Mouse (Mus musculus): ENCODE measurements at regions not wholly inside any gene's neighbourhood (a gene's known extent, or its start where the extent isn't known, plus 50 kb on each side); places are given as distances from the start of the nearest gene placed in this dataset.

DNA sequence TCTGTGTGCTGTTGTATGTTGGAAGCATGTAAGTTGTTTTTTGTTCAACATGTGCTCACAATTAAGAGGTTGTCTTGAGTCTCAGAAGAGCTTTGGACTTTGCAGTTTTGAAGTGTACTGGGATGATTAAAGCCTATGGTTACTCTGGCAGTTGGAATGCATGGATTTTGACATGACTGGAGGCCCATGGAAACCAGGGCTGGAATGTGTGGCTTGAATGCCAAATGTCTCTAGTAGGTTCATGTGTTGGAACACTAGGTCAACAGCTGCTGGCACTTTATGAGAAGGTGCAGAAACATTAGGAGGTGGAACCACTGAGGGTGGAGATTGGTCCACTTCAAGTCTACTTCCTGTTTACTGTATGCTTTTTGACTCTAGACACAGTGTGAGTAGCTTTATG lies 127.0 kb downstream of the Ttc32 start:
- no peak for TF ChIP-seq TCF3 (IDR thresholded peaks at IDR 0.05; ENCODE audit: insufficient read length, low read depth)
- TF ChIP-seq MYOG (IDR thresholded peaks at IDR 0.05; ENCODE audit: control insufficient read depth in 1 of 3, insufficient read depth in 1 of 3, insufficient read length in 2 of 3, low read depth in 2 of 3) = peak in 1 of 3 experiments; percentile 49
- peak in 2 of 3 experiments; percentile 17 to 55 for TF ChIP-seq MYOD1 (IDR thresholded peaks at IDR 0.05; ENCODE audit: control insufficient read depth in 1 of 3, insufficient read length in 2 of 3, low read depth in 2 of 3)
- no peak overlapping the region for H3K4me3 ChIP-seq
- H3ac ChIP-seq (ENCODE audit: control insufficient read depth, insufficient read length) = no peak overlapping the region
- H3K36me3 ChIP-seq (ENCODE audit: control insufficient read depth, insufficient read depth) = no peaks in the 10 kb centered on the region
- no peak overlapping the region for H3K4me2 ChIP-seq (ENCODE audit: low read depth)
- no peaks in the 10 kb centered on the region for H3K27me3 ChIP-seq (ENCODE audit: control insufficient read depth, insufficient read depth, insufficient read length)
- H3K79me2 ChIP-seq (ENCODE audit: control insufficient read depth, insufficient read depth) = no peaks in the 10 kb centered on the region

DNA sequence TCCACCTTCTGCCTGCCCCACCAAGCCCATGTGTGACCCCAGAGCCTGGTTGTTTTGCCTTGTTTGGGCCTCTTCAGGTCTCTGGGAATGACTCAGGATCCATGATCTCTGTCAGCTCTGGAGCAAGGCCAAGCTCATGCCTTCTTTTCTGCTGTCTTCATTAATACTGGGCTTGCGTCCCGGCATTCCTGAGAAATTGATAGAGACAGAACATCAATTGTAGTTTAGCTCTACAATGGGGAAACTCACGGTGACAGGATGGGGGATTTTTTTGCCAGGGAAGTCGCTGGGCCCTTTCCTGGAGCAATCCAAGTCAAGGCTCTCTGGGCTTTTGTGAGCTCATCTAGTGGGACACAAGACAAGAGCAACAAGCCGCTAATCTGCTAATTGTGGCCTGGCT lies 129.0 kb downstream of the Ttc32 start:
- H3ac ChIP-seq (ENCODE audit: control insufficient read depth, insufficient read length) = no peak overlapping the region
- no peak overlapping the region for H3K4me2 ChIP-seq (ENCODE audit: low read depth)
- no peaks in the 10 kb centered on the region for H3K27me3 ChIP-seq (ENCODE audit: control insufficient read depth, insufficient read depth, insufficient read length)
- no peaks in the 10 kb centered on the region for H3K79me2 ChIP-seq (ENCODE audit: control insufficient read depth, insufficient read depth)
- H3K36me3 ChIP-seq (ENCODE audit: control insufficient read depth, insufficient read depth) = no peaks in the 10 kb centered on the region
- H3K4me3 ChIP-seq = no peak overlapping the region
- TF ChIP-seq USF1 (IDR thresholded peaks at IDR 0.05; ENCODE audit: low read depth) (no peak), REST (IDR thresholded peaks at IDR 0.05; ENCODE audit: insufficient read depth, insufficient read length) (no peak), TCF3 (IDR thresholded peaks at IDR 0.05; ENCODE audit: insufficient read length, low read depth) (no peak), MYOD1 (IDR thresholded peaks at IDR 0.05; ENCODE audit: control insufficient read depth in 1 of 3, insufficient read length in 2 of 3, low read depth in 2 of 3) (no peak), POLR2AphosphoS2 (IDR thresholded peaks at IDR 0.05; ENCODE audit: insufficient read length, low read depth) (no peak), CEBPB (IDR thresholded peaks at IDR 0.05; ENCODE audit: insufficient read depth, poor library complexity, severe bottlenecking) (no peak), TCF12 (IDR thresholded peaks at IDR 0.05; ENCODE audit: insufficient read depth, poor library complexity, severe bottlenecking) (no peak), POLR2A (IDR thresholded peaks at IDR 0.05; ENCODE audit: insufficient read length, low read depth) (no peak), MYOG (IDR thresholded peaks at IDR 0.05; ENCODE audit: control insufficient read depth in 1 of 3, insufficient read depth in 1 of 3, insufficient read length in 2 of 3, low read depth in 2 of 3) (no peak), MAX (IDR thresholded peaks at IDR 0.05; ENCODE audit: low read depth) (no peak)

DNA sequence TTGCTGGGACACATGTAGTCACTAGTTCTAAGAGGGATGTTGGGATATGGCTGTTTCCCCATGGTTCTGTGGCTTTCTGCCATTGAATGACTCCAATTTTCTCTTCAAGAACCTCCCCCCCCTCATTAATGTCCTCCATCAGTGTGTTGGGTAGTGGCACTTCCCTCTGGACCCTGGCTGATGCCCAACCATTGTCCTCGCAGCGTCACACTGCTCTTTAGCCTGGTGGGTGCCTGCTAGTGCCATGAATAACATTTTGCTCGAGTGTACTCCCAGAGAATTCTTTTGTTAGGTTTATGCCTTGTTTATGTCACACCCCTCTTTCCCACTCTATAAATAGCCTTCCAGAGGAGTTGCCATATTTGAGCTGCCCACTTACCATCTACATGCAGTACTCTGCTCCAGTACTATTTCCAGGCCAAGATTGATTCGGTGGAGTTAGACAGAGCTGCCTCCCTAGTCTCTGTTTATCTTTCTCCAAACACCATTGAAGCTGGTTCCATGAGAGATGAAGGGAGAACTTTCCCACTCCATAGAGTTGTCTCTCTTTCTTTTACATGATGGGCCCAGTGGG lies 135.7 kb downstream of the Ttc32 start:
- TF ChIP-seq TCF12 (IDR thresholded peaks at IDR 0.05; ENCODE audit: insufficient read depth, poor library complexity, severe bottlenecking) = no peak
- TF ChIP-seq MYOG (IDR thresholded peaks at IDR 0.05; ENCODE audit: control insufficient read depth in 1 of 3, insufficient read depth in 1 of 3, insufficient read length in 2 of 3, low read depth in 2 of 3) = no peak
- TF ChIP-seq SRF (IDR thresholded peaks at IDR 0.05; ENCODE audit: control insufficient read depth, insufficient read length, low read depth) = no peak
- no peak for TF ChIP-seq MAX (IDR thresholded peaks at IDR 0.05; ENCODE audit: low read depth)
- TF ChIP-seq POLR2A (IDR thresholded peaks at IDR 0.05; ENCODE audit: insufficient read length, low read depth) = no peak
- no peak for TF ChIP-seq REST (IDR thresholded peaks at IDR 0.05; ENCODE audit: insufficient read depth, insufficient read length)
- TF ChIP-seq TCF3 (IDR thresholded peaks at IDR 0.05; ENCODE audit: insufficient read length, low read depth) = no peak
- no peak for TF ChIP-seq MYOD1 (IDR thresholded peaks at IDR 0.05; ENCODE audit: control insufficient read depth in 1 of 3, insufficient read length in 2 of 3, low read depth in 2 of 3)
- no peak for TF ChIP-seq CEBPB (IDR thresholded peaks at IDR 0.05; ENCODE audit: insufficient read depth, poor library complexity, severe bottlenecking)
- no peak for TF ChIP-seq POLR2AphosphoS2 (IDR thresholded peaks at IDR 0.05; ENCODE audit: insufficient read length, low read depth)
- no peak for TF ChIP-seq E2F4 (IDR thresholded peaks at IDR 0.05; ENCODE audit: insufficient read depth)
- TF ChIP-seq USF1 (IDR thresholded peaks at IDR 0.05; ENCODE audit: low read depth) = no peak
- H3K27me3 ChIP-seq (ENCODE audit: control insufficient read depth, insufficient read depth, insufficient read length) = no peaks in the 10 kb centered on the region

DNA sequence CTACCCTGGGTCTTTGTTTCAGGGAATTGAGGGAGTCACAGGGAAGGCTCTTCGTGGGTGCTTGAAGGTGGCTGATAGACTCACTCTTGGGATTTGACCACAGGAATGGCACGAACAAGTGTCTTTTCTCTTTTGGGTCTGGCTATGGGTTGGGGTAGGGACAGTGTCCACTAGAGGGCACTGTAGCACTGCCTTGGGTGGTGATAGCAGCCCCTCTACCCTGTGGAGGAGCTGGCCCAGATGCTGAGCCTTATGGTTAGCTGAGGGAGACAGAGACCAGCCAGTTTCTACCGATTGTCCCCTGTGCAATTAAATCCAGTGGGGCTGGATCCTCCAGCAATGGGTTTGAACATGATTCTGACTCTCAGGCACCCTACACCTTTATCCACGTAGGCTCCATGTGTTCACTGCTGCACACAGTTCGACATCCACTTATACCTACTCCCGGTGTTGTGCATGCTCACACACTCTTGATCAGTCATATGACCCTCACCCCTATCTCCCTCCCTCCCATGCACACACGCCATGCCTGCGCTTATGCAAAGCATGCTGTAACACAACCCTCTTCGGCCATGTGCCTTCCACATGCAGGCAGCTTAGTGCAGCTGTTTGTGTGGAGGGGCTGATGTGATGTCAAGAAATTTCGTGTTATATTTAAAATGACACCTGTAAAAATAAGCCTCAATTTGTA lies 136.6 kb downstream of the Ttc32 start:
- no peak overlapping the region for H3ac ChIP-seq (ENCODE audit: control insufficient read depth, insufficient read length)
- no peak overlapping the region for H3K4me3 ChIP-seq
- H3K36me3 ChIP-seq (ENCODE audit: control insufficient read depth, insufficient read depth) = no peaks in the 10 kb centered on the region
- H3K4me2 ChIP-seq (ENCODE audit: low read depth) = no peak overlapping the region
- H3K27me3 ChIP-seq (ENCODE audit: control insufficient read depth, insufficient read depth, insufficient read length) = no peaks in the 10 kb centered on the region
- TF ChIP-seq SRF (IDR thresholded peaks at IDR 0.05; ENCODE audit: control insufficient read depth, insufficient read length, low read depth) (no peak), MAX (IDR thresholded peaks at IDR 0.05; ENCODE audit: low read depth) (no peak), REST (IDR thresholded peaks at IDR 0.05; ENCODE audit: insufficient read depth, insufficient read length) (no peak), POLR2A (IDR thresholded peaks at IDR 0.05; ENCODE audit: insufficient read length, low read depth) (no peak), TCF3 (IDR thresholded peaks at IDR 0.05; ENCODE audit: insufficient read length, low read depth) (no peak), TCF12 (IDR thresholded peaks at IDR 0.05; ENCODE audit: insufficient read depth, poor library complexity, severe bottlenecking) (no peak), MYOG (IDR thresholded peaks at IDR 0.05; ENCODE audit: control insufficient read depth in 1 of 3, insufficient read depth in 1 of 3, insufficient read length in 2 of 3, low read depth in 2 of 3) (no peak), USF1 (IDR thresholded peaks at IDR 0.05; ENCODE audit: low read depth) (no peak), CEBPB (IDR thresholded peaks at IDR 0.05; ENCODE audit: insufficient read depth, poor library complexity, severe bottlenecking) (no peak), E2F4 (IDR thresholded peaks at IDR 0.05; ENCODE audit: insufficient read depth) (no peak), POLR2AphosphoS2 (IDR thresholded peaks at IDR 0.05; ENCODE audit: insufficient read length, low read depth) (no peak), MYOD1 (IDR thresholded peaks at IDR 0.05; ENCODE audit: control insufficient read depth in 1 of 3, insufficient read length in 2 of 3, low read depth in 2 of 3) (no peak)
- H3K79me2 ChIP-seq (ENCODE audit: control insufficient read depth, insufficient read depth) = no peaks in the 10 kb centered on the region

More for the DNA sequence above, 135.7 kb downstream of the Ttc32 start:
- no peaks in the 10 kb centered on the region for H3K36me3 ChIP-seq (ENCODE audit: control insufficient read depth, insufficient read depth)
- H3K79me2 ChIP-seq (ENCODE audit: control insufficient read depth, insufficient read depth) = no peaks in the 10 kb centered on the region
- H3K4me3 ChIP-seq = no peak overlapping the region
- no peak overlapping the region for H3ac ChIP-seq (ENCODE audit: control insufficient read depth, insufficient read length)
- H3K4me2 ChIP-seq (ENCODE audit: low read depth) = no peak overlapping the region
